Mouse (Mus musculus): ENCODE data around the gene Slc35b1.

DNA sequence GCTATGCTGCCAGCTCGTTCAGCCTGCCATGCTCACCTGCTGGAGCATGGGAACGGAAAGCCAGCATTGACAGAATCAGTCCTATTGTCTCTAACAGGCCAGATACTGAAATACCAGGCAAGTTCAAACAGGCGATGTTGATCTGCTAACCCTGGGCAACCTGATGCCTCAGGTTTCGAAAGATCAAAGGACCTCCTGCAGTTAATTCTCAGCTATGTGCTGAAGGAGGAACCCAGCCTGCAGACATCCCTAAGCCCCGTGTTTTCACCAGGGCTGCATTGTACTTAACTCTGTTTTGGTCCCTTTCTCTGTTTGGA is 9.0 kb downstream of the Slc35b1 start:
- TF ChIP-seq POLR2A (IDR thresholded peaks at IDR 0.05; ENCODE audit: low read depth, low read length) (no peak), CTCF (conservative IDR thresholded peaks at IDR 0.05; ENCODE audit: insufficient read depth, insufficient read length, low read depth, low read length) (no peak)
